Mouse (Mus musculus) heart, embryonic 13.5 days (tissue): ENCODE measurements around the gene Tnfsf12. TPM values are rescaled to one million over a fixed set of nuclear protein-coding genes. Genes with fewer than 3 reads are reported as not detected.
"Not testable (repeated sequence)": the region's sequence is repeated elsewhere in the genome, so short reads cannot be mapped to it uniquely, and the experiment has no call there.

Experiments used
- ATAC-seq: fragments of 200-750 bp; cut with Nextera tagmentation; 2 replicates; pipeline ENCODE4 v1.8.0; 2017; ENCODE audit warnings: moderate TSS enrichment; ENCODE audit not compliant: insufficient number of reproducible peaks, low FRiP score, low TSS enrichment; ENCODE audit errors: extremely low read depth
- H3K27ac ChIP-seq: fragments of 300-500 bp; sonication (generic); replicated peaks from 2 replicates; pipeline ENCODE4 v1.5.1; 2015; ENCODE audit warnings: moderate library complexity, mild to moderate bottlenecking, inconsistent platforms
- H3K27me3 ChIP-seq: fragments of 300-500 bp; sonication (generic); replicated peaks from 2 replicates; pipeline ENCODE4 v1.6.1; 2015; ENCODE audit warnings: mild to moderate bottlenecking, inconsistent platforms
- H3K36me3 ChIP-seq: fragments of 300-500 bp; sonication (generic); 2 replicates; pipeline ENCODE4 v1.6.1; 2015; ENCODE audit warnings: mild to moderate bottlenecking, inconsistent platforms
- H3K4me1 ChIP-seq: fragments of 300-500 bp; sonication (generic); 2 replicates; pipeline ENCODE4 v1.6.1; 2015; ENCODE audit warnings: inconsistent platforms
- H3K4me2 ChIP-seq: fragments of 300-500 bp; sonication (generic); 2 replicates; pipeline ENCODE4 v1.6.1; 2015; ENCODE audit warnings: inconsistent platforms, mild to moderate bottlenecking, moderate library complexity
- H3K4me3 ChIP-seq: fragments of 300-500 bp; sonication (generic); 2 replicates; pipeline ENCODE4 v1.5.1; 2015; ENCODE audit warnings: moderate library complexity, mild to moderate bottlenecking, inconsistent platforms
- H3K9ac ChIP-seq: fragments of 300-500 bp; sonication (generic); 2 replicates; pipeline ENCODE4 v1.6.1; 2015; ENCODE audit warnings: inconsistent platforms, mild to moderate bottlenecking, moderate library complexity
- H3K9me3 ChIP-seq: fragments of 300-500 bp; sonication (generic); 2 replicates; pipeline ENCODE4 v1.6.1; 2016; ENCODE audit warnings: inconsistent platforms
- WGBS: fragments of 180-500 bp; shearing (Covaris S2); methylation state at CpG from one replicate; pipeline ENCODE4 v1.1.7; 2015; ENCODE audit warnings: mixed read lengths; 5-methylcytosine and 5-hydroxymethylcytosine counted together
- polyA plus RNA-seq: library from polyadenylated mRNA; unstranded; fragments of >200 nt; fragmentation: Nextera tagmentation; extraction: Ambion mirVana; gene quantifications from 2 replicates; pipeline ENCODE4 v1.2.1, GENCODE M21; 2015

Gene Tnfsf12
- polyA plus RNA-seq, 1 experiment from 2014 or later: 5.7 TPM

GRCm38 (mm10) chr11:69703814-69704612 lies 8.4 kb upstream of the Tnfsf12 start:
- no peaks in the 10 kb centered on the region for H3K9me3 ChIP-seq
- no peaks in the 10 kb centered on the region for H3K36me3 ChIP-seq
- H3K4me1 ChIP-seq: peaks cover 18% of the 10 kb centered on the region
- 57% methylated on average over 8 of the region's 8 CpGs for WGBS
- H3K27ac ChIP-seq: no peak overlapping the region
- no peak overlapping the region for H3K9ac ChIP-seq
- H3K4me3 ChIP-seq: no peak overlapping the region
- no peak for ATAC-seq
- no peak overlapping the region for H3K4me2 ChIP-seq
- H3K27me3 ChIP-seq: no peaks in the 10 kb centered on the region

GRCm38 (mm10) chr11:69703381-69703780 lies 7.7 kb upstream of the Tnfsf12 start:
- not testable (repeated sequence) for ATAC-seq

GRCm38 (mm10) chr11:69702886-69703285 lies 7.2 kb upstream of the Tnfsf12 start:
- H3K27me3 ChIP-seq, H3K9ac ChIP-seq, H3K4me2 ChIP-seq, H3K27ac ChIP-seq, H3K36me3 ChIP-seq, H3K9me3 ChIP-seq, ATAC-seq, H3K4me3 ChIP-seq: not testable (repeated sequence)
- WGBS: 90% methylated on average over 10 of the region's 10 CpGs
- H3K4me1 ChIP-seq: peaks cover 18% of the 10 kb centered on the region

More at GRCm38 (mm10) chr11:69703381-69703780, 7.7 kb upstream of the Tnfsf12 start:
- not testable (repeated sequence) for H3K9ac ChIP-seq, H3K27ac ChIP-seq, H3K9me3 ChIP-seq, H3K4me3 ChIP-seq, H3K27me3 ChIP-seq, H3K4me2 ChIP-seq, H3K36me3 ChIP-seq
- WGBS: 78% methylated on average over 3 of the region's 3 CpGs
- H3K4me1 ChIP-seq: peaks cover 18% of the 10 kb centered on the region

- 0 out of 2 replicates have a peak overlapping the region, but pooled peaks have one; percentile 8 for H3K4me2 ChIP-seq
- no peak overlapping the region; the same call in 1 of the 2 replicates for H3K27ac ChIP-seq
- no peak for ATAC-seq
- H3K36me3 ChIP-seq: no peaks in the 10 kb centered on the region
- H3K4me3 ChIP-seq: no peak overlapping the region
- peaks cover 26% of the 10 kb centered on the region for H3K4me1 ChIP-seq
- 0 out of 2 replicates have a peak overlapping the region, but pooled peaks have one; percentile 25 for H3K9ac ChIP-seq
- H3K27me3 ChIP-seq: no peaks in the 10 kb centered on the region
- H3K9me3 ChIP-seq: no peaks in the 10 kb centered on the region
- WGBS: 13% methylated on average over 1 of the region's 1 CpGs
Observed at GRCm38 (mm10) chr11:69699595-69699994, 3.9 kb upstream of the Tnfsf12 start.

- H3K9me3 ChIP-seq: no peaks in the 10 kb centered on the region
- no peaks in the 10 kb centered on the region for H3K27me3 ChIP-seq
- H3K36me3 ChIP-seq: no peaks in the 10 kb centered on the region
- no peak overlapping the region for H3K9ac ChIP-seq
- H3K4me3 ChIP-seq: no peak overlapping the region
- no peak overlapping the region for H3K4me2 ChIP-seq
- H3K27ac ChIP-seq: no peak overlapping the region
- WGBS: 65% methylated on average over 5 of the region's 5 CpGs
- ATAC-seq: no peak
- H3K4me1 ChIP-seq: peaks cover 28% of the 10 kb centered on the region
Observed at GRCm38 (mm10) chr11:69698574-69698973, 2.9 kb upstream of the Tnfsf12 start.

- 78% methylated on average over 3 of the region's 3 CpGs for WGBS
- ATAC-seq: no peak
Observed at GRCm38 (mm10) chr11:69697396-69697795, 1.7 kb upstream of the Tnfsf12 start.

GRCm38 (mm10) chr11:69695046-69695360 lies 646 bp downstream of the Tnfsf12 start:
- Histone ChIP-seq H3K9me3 (no peaks in the 10 kb centered on the region), H3K4me1 (peaks cover 28% of the 10 kb centered on the region), H3K4me2 (peak overlapping the region; percentile 89), H3K36me3 (no peaks in the 10 kb centered on the region), H3K9ac (peak overlapping the region; percentile 91), H3K27ac (peak overlapping the region; percentile 72), H3K4me3 (peak overlapping the region; percentile 67), H3K27me3 (no peaks in the 10 kb centered on the region)
- no peak for ATAC-seq
- WGBS: 28% methylated on average over 6 of the region's 6 CpGs

More at GRCm38 (mm10) chr11:69697396-69697795, 1.7 kb upstream of the Tnfsf12 start:
- H3K4me2 ChIP-seq: no peak overlapping the region
- no peak overlapping the region for H3K27ac ChIP-seq
- H3K4me3 ChIP-seq: no peak overlapping the region
- H3K9ac ChIP-seq: no peak overlapping the region
- H3K27me3 ChIP-seq: no peaks in the 10 kb centered on the region
- H3K4me1 ChIP-seq: peaks cover 32% of the 10 kb centered on the region
- H3K9me3 ChIP-seq: no peaks in the 10 kb centered on the region
- no peaks in the 10 kb centered on the region for H3K36me3 ChIP-seq

GRCm38 (mm10) chr11:69693421-69693965 lies 2.2 kb downstream of the Tnfsf12 start:
- no peak overlapping the region for H3K4me2 ChIP-seq
- H3K27me3 ChIP-seq: no peaks in the 10 kb centered on the region
- 49% methylated on average over 11 of the region's 11 CpGs for WGBS
- H3K27ac ChIP-seq: no peak overlapping the region
- no peak overlapping the region for H3K4me3 ChIP-seq
- peak overlapping the region; percentile 12; the same call in 1 of the 2 replicates for H3K9ac ChIP-seq
- no peaks in the 10 kb centered on the region for H3K36me3 ChIP-seq
- peaks cover 19% of the 10 kb centered on the region for H3K4me1 ChIP-seq
- no peaks in the 10 kb centered on the region for H3K9me3 ChIP-seq
- ATAC-seq: no peak

GRCm38 (mm10) chr11:69692863-69693262 lies 2.8 kb downstream of the Tnfsf12 start:
- Histone ChIP-seq H3K9ac (peak overlapping the region; percentile 12; the same call in 1 of the 2 replicates), H3K27me3 (no peaks in the 10 kb centered on the region), H3K9me3 (no peaks in the 10 kb centered on the region), H3K4me3 (no peak overlapping the region), H3K4me2 (no peak overlapping the region), H3K4me1 (peaks cover 19% of the 10 kb centered on the region), H3K36me3 (no peaks in the 10 kb centered on the region), H3K27ac (no peak overlapping the region)
- 84% methylated on average over 6 of the region's 6 CpGs for WGBS
- no peak for ATAC-seq

GRCm38 (mm10) chr11:69692196-69692811 lies 3.3 kb downstream of the Tnfsf12 start:
- Histone ChIP-seq H3K4me3 (no peak overlapping the region), H3K27ac (no peak overlapping the region), H3K4me2 (no peak overlapping the region), H3K27me3 (no peaks in the 10 kb centered on the region), H3K4me1 (peaks cover 19% of the 10 kb centered on the region), H3K9ac (no peak overlapping the region), H3K36me3 (no peaks in the 10 kb centered on the region), H3K9me3 (no peaks in the 10 kb centered on the region)
- 61% methylated on average over 9 of the region's 9 CpGs for WGBS
- ATAC-seq: no peak

GRCm38 (mm10) chr11:69689891-69690290 lies 5.8 kb downstream of the Tnfsf12 start:
- Histone ChIP-seq H3K4me2 (no peak overlapping the region), H3K27me3 (no peaks in the 10 kb centered on the region), H3K27ac (no peak overlapping the region), H3K4me3 (no peak overlapping the region), H3K4me1 (peaks cover 31% of the 10 kb centered on the region), H3K36me3 (no peaks in the 10 kb centered on the region), H3K9ac (peak overlapping the region; percentile 25; the same call in 1 of the 2 replicates), H3K9me3 (no peaks in the 10 kb centered on the region)
- ATAC-seq: no peak
- 83% methylated on average over 1 of the region's 1 CpGs for WGBS
